Mouse (Mus musculus) megakaryocyte-erythroid progenitor cell, adult 5 weeks (primary cell): ENCODE results near the gene Mmp15. TPM values are rescaled to one million over a fixed set of nuclear protein-coding genes. Genes with fewer than 3 reads are reported as not detected.

ENCODE experiments used
- polyA plus RNA-seq: library from polyadenylated mRNA; stranded (reverse); fragments of >175 nt; gene quantifications from 2 replicates; pipeline ENCODE4 v1.2.3, GENCODE M21; 2012

The Mmp15 gene
- polyA plus RNA-seq = 0.60 and 1.8 TPM in 2 replicates

DNA sequence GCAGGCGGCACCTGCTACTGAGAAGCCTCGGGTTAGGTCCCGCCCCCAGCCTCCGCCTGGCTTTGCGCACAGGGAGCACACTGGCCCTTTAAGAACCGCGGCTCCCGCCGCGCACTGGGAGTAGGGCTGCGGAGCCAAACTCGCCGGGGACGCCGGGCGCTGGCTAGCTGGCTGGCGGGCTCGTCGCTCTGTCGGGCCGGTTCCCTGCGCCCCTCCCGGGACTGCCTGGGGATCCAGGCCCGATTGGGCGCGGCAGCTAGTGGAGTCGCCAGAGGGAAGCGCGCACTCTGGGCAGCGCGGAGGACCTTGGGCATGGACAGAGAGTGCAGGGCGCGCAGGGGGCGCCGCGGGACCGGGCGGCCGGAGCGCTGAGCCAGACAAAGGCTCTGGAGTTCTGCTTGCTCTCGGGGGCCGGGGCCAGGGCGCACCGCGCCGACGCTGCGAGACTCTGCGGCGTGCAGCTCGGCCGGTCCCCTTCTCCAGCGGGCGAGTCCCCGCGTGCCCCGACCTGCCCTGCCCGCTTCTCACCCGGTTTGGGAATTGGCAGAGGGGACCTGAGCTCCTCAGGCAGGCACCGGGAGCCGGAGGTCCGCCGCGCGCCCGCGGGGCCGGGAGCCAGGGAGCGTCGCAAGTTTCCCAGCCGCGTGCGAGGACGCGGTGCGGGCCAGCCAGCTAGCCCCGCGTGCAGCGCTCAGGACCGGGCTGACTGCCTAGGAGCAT lies at the start of gene Mmp15:
Mmp15 (plus strand) TSS at position 118 of the 720 bp plus-strand sequence.

DNA sequence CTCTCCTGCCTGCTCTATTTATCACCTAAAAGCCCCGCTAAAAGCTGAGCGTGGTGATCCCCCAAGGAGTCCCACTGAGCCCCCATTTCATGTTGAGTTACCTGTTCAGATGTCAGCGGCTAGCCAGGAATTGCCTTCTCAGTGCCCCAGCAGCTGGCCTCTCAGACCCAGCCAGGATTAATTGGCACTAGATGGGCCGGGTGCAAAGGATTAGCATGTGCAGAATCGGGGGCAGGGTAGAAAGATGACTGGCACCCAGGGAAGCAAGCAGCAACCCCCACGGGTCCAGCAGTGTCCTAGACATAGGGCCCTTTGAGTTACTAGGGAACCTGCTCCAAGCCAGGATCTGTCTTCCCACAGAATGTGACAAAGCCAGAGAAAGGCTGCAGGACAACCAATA lies 45.6 kb upstream of the Mmp15 start, which contains the start of gene Cngb1:
Cngb1 (minus strand) TSS at position 155 of the 400 bp plus-strand sequence.

DNA sequence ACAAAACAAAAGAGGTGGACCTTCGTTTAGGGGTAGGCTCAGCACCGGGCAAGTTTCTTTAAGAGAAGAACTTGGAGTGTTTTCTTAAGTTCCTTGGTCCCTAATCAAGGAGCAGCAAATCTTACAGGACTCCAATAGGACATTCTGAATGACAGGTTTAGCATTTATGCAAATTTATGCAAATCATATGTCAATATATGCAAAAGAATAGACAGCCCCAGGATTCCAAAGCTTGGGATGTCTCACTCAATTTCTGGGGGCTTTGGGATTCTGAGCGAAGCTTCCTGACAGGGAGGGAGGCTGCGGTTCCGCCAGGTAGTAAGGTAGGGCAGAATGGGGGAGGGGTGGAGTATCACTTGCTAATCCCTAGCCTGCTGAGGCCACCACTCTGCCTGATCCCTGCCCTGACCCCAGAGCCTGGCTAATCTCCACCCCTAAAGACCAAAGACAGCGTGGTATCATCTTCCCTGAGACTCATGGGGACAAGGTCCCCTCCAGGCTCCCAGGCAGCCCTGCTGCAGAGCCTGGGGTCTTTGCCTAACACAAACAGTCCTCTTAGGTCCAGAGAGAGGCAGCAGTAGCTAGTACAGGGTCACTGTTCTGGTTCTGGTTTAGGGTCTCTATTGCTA lies 41.6 kb upstream of the Mmp15 start, which contains the start of gene Tepp:
Tepp (plus strand) TSS at position 225 of the 629 bp plus-strand sequence.

DNA sequence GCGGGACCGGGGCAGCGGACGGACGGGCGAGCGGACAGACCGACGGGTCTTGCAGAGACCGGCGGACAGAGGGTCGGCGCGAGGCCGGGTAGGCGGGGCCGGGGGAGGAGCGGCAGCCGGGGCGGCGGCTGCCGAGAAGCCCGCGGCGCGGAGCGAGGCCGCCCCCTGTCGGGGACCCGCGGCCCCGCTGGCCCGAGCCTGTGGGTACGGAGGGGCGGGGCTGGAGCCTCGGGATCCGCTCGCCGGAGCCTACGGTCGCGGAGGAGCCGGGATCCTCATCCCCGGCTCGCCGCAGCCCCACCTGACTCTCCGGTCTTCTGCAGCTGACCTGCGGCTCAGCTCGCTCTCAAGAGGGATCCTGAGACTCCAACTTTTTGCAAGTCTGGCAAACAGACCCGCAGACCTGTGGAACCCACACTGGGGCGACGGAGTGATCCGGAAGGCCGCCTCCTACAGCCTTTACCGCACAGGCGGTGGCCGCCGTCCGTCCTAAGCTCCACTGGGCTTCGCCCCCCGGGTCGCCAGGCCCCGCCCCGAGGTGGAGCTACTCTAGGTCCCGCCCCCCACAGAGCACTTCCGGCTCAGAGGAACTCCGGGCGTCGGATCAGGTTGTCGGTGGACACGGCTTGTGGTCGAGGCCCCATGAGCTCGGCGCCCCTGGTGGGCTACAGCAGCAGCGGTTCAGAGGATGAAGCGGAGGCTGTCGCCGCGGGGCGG lies 20.2 kb upstream of the Mmp15 start, which contains the start of the genes Zfp319 and Usb1:
Zfp319 (minus strand) TSS at position 231 of the 717 bp plus-strand sequence.
Usb1 (plus strand) TSS at position 565 of the 717 bp plus-strand sequence.

Other genes with a start within 250 kb of the Mmp15 start
- 3.2 and 4.7 TPM in 2 replicates for gene Kifc3, start 149.5 kb upstream of the Mmp15 start, polyA plus RNA-seq
- 13.5 and 19.8 TPM in 2 replicates for gene Cngb1, start 45.7 kb upstream of the Mmp15 start, polyA plus RNA-seq
- gene Tepp, start 41.7 kb upstream of the Mmp15 start, polyA plus RNA-seq = not detected in 2 replicates
- gene Zfp319, start 20.3 kb upstream of the Mmp15 start, polyA plus RNA-seq = 11.6 and 14.2 TPM in 2 replicates
- gene Usb1, start 20.0 kb upstream of the Mmp15 start, polyA plus RNA-seq = 17.2 and 19.6 TPM in 2 replicates
- gene Cfap20, start 82.6 kb downstream of the Mmp15 start, polyA plus RNA-seq = 27.1 and 27.2 TPM in 2 replicates
- 13.8 and 15.6 TPM in 2 replicates for gene Csnk2a2, start 137.8 kb downstream of the Mmp15 start, polyA plus RNA-seq
- not detected in 2 replicates for gene Ccdc113, start 181.8 kb downstream of the Mmp15 start, polyA plus RNA-seq
- gene Prss54, start 224.1 kb downstream of the Mmp15 start, polyA plus RNA-seq = not detected in 2 replicates